7 mouse cellular contexts compared by ENCODE assay signal in genomic region chr9:72409381-72410225, GRCm38 (mm10). TPM values are rescaled to one million over a fixed set of nuclear protein-coding genes. Genes with fewer than 3 reads are reported as not detected.
DNase-seq lines count a peak whose midpoint lies in the region; ATAC-seq and TF ChIP-seq lines count a peak whose summit lies in the region.

No protein-coding gene starts in this region.

- no peak for TF ChIP-seq CTCF in CH12.LX (conservative IDR thresholded peaks at IDR 0.05 in 1 of 2, IDR thresholded peaks at IDR 0.05 in 1 of 2; ENCODE audit: low read depth in 2 of 2, low read length in 2 of 2)
- TF ChIP-seq CTCF in brain, embryonic 14.5 days (IDR thresholded peaks at IDR 0.05; ENCODE audit: borderline replicate concordance, extremely low read depth, insufficient read depth, insufficient read length) = no peak
- TF ChIP-seq CTCF in kidney, adult 2 months (conservative IDR thresholded peaks at IDR 0.05; ENCODE audit: insufficient read depth, insufficient read length, low read depth, low read length) = no peak

- H3K27ac ChIP-seq in CH12.LX (ENCODE audit: insufficient read depth, low read depth) = no peak overlapping the region
- H3K27ac ChIP-seq in liver, embryonic 12.5 days = peak overlapping the region; percentile 98
- no peak overlapping the region for H3K27ac ChIP-seq in kidney, adult 2 months (ENCODE audit: insufficient read depth, low read depth, low read length)

- dilution Hi-C loops in CH12.LX (cut with MboI; ENCODE audit: extremely low pct_ligation_motif_present, extremely low pct_unique_long_range_greater_than_20kb, low sequenced_read_pairs) = no loop called here

- DNase-seq in CH12.LX (ENCODE audit: extremely low read depth) = peak; percentile 10
- DNase-seq in brain, embryonic 14.5 days (ENCODE audit: low read depth) = peak; percentile 69
- peak; percentile 32 for DNase-seq in retina, postnatal 1 day
- no peak for DNase-seq in gastrocnemius, postnatal 10 days
- DNase-seq in right cerebral cortex, postnatal 25 days = no peak
- no peak for DNase-seq in kidney, adult 2 months

- no peak overlapping the region; the same call in 1 of the 2 replicates for H3K4me2 ChIP-seq in CH12.LX (ENCODE audit: insufficient read depth, low read depth, poor library complexity, severe bottlenecking)
- peak overlapping the region; percentile 67 for H3K4me2 ChIP-seq in liver, embryonic 12.5 days

- ATAC-seq in liver, embryonic 12.5 days = peak; percentile 93

- no peaks in the 10 kb centered on the region for H3K36me3 ChIP-seq in CH12.LX (replicated peaks in 1 of 2; ENCODE audit: control insufficient read depth in 1 of 2, insufficient read depth in 1 of 2, low read length in 1 of 2)
- H3K36me3 ChIP-seq in liver, embryonic 12.5 days = no peaks in the 10 kb centered on the region
- H3K36me3 ChIP-seq in kidney, adult 2 months (ENCODE audit: control insufficient read depth, insufficient read depth, low read length) = no peaks in the 10 kb centered on the region

- in situ Hi-C loops in CH12.LX (cut with MboI; ENCODE audit: low pct_ligation_motif_present, low pct_unique_long_range_greater_than_20kb, low sequenced_read_pairs) = loop anchor here (5.0 to 10.0 kb wide), 3 partner anchors 212 to 765 kb away; no protein-coding TSS in a partner anchor

- no peaks in the 10 kb centered on the region for H3K27me3 ChIP-seq in CH12.LX (replicated peaks)
- H3K27me3 ChIP-seq in liver, embryonic 12.5 days (replicated peaks) = no peaks in the 10 kb centered on the region
- H3K27me3 ChIP-seq in kidney, adult 2 months (replicated peaks; ENCODE audit: control insufficient read depth, insufficient read depth, low read length) = no peaks in the 10 kb centered on the region

- no peaks in the 10 kb centered on the region for H3K9me3 ChIP-seq in CH12.LX (replicated peaks; ENCODE audit: low read length)
- no peaks in the 10 kb centered on the region for H3K9me3 ChIP-seq in liver, embryonic 12.5 days (replicated peaks)

- WGBS in liver, embryonic 12.5 days (ENCODE audit: insufficient replicate concordance) = 13% methylated on average over 15 of the region's 15 CpGs
- 57% methylated on average over 15 of the region's 15 CpGs for WGBS in kidney, adult 2 months

- no peak for TF ChIP-seq RAD21 in CH12.LX (IDR thresholded peaks at IDR 0.05; ENCODE audit: low read depth, low read length)

- no peak for TF ChIP-seq EP300 in CH12.LX (IDR thresholded peaks at IDR 0.05; ENCODE audit: low read length)

- H3K4me1 ChIP-seq in CH12.LX (ENCODE audit: control insufficient read depth in 1 of 2, insufficient read depth in 2 of 2) = peaks cover 4 to 17% of the 10 kb centered on the region in 2 experiments; a peak in 3 of 4 replicates
- peaks cover 75% of the 10 kb centered on the region for H3K4me1 ChIP-seq in liver, embryonic 12.5 days
- H3K4me1 ChIP-seq in kidney, adult 2 months (ENCODE audit: control insufficient read depth, insufficient read depth, low read length) = no peaks in the 10 kb centered on the region

- H3K79me2 ChIP-seq in CH12.LX (replicated peaks; ENCODE audit: control insufficient read depth, extremely low read depth, insufficient read depth, poor library complexity, severe bottlenecking) = no peaks in the 10 kb centered on the region

- no peak for TF ChIP-seq POLR2A in CH12.LX (IDR thresholded peaks at IDR 0.05; ENCODE audit: low read depth, low read length)
- no peak for TF ChIP-seq POLR2A in brain, embryonic 14.5 days (IDR thresholded peaks at IDR 0.05; ENCODE audit: borderline replicate concordance, extremely low read depth, insufficient read depth, insufficient read length, poor library complexity, severe bottlenecking)
- TF ChIP-seq POLR2A in kidney, adult 2 months (IDR thresholded peaks at IDR 0.05; ENCODE audit: low read depth, low read length) = no peak

- H3K4me3 ChIP-seq in CH12.LX (replicated peaks in 1 of 3; ENCODE audit: low read depth in 2 of 3, low read length in 2 of 3, poor library complexity in 1 of 3) = no peak overlapping the region
- peak overlapping the region; percentile 45 for H3K4me3 ChIP-seq in liver, embryonic 12.5 days
- H3K4me3 ChIP-seq in kidney, adult 2 months (ENCODE audit: insufficient read depth, low read depth, low read length) = no peak overlapping the region

- H3K9ac ChIP-seq in CH12.LX (ENCODE audit: insufficient read depth, low read depth) = no peak overlapping the region
- H3K9ac ChIP-seq in liver, embryonic 12.5 days = peak overlapping the region; percentile 66

TF ChIP-seq in CH12.LX, 34 proteins besides CTCF, POLR2A, EP300 and RAD21:
- TF ChIP-seq TBP (conservative IDR thresholded peaks at IDR 0.05; ENCODE audit: low read depth, low read length) = no peak
- peak; percentile 59; the same call in 1 of the 2 replicates for TF ChIP-seq BHLHE40 (IDR thresholded peaks at IDR 0.05; ENCODE audit: low read depth, low read length)
- TF ChIP-seq E2F4 (IDR thresholded peaks at IDR 0.05; ENCODE audit: insufficient replicate concordance, low read depth, low read length) = no peak

RNA-seq across cellular contexts. Expression of gene Mns1, which starts 28.2 kb away (rescaled TPM):
- total RNA-seq in CH12.LX (2012; rRNA removed) (19.4 and 32.2 TPM in 2 replicates), CH12.LX (2014; rRNA removed) (16.7 and 19.8 TPM in 2 replicates)
- polyA plus RNA-seq in CH12.LX (2012; ENCODE audit: insufficient read length, low read depth) = 66.0 and 87.7 TPM in 2 replicates
- polyA plus RNA-seq in brain, embryonic 14.5 days (2012; rRNA removed) = 5.9 and 6.7 TPM in 2 replicates
- polyA plus RNA-seq in liver, embryonic 12.5 days (2016; fragmentation: Nextera tagmentation; extraction: Ambion mirVana) = 119 and 123 TPM in 2 replicates
- total RNA-seq in gastrocnemius, postnatal 10 days (2021) = 1 to 10 TPM; 1.1 to 1.7 TPM
- 0.07 and 0.11 TPM in 2 replicates for polyA plus RNA-seq in kidney, adult 2 months (2012; rRNA removed)

Comparison
In these comparisons a context has a peak if more than half of its experiments do, and no peak if none do; other contexts are left out.
1. DNase-seq: peak in CH12.LX (single experiment), brain, embryonic 14.5 days (single experiment) and retina, postnatal 1 day (single experiment); none in gastrocnemius, postnatal 10 days (single experiment), right cerebral cortex, postnatal 25 days (single experiment) and kidney, adult 2 months (single experiment).